Mouse (Mus musculus) heart, embryonic 10.5 days (tissue): Measurements from ENCODE around the gene Unc79. TPM values are rescaled to one million over a fixed set of nuclear protein-coding genes. Genes with fewer than 3 reads are reported as not detected.
A peak's percentile ranks its signal among the peaks of the same experiment; 100 is the strongest.

Source experiments
- DNase-seq: peaks from one replicate; pipeline ENCODE4 v3.0.0-alpha.2; 2017; ENCODE audit warnings: low spot score
- H3K27ac ChIP-seq: fragments of 300-500 bp; sonication (generic); 2 replicates; pipeline ENCODE4 v1.5.1; 2016; ENCODE audit warnings: mild to moderate bottlenecking
- H3K27me3 ChIP-seq: fragments of 300-500 bp; sonication (generic); 2 replicates; pipeline ENCODE4 v1.6.1; 2016; ENCODE audit warnings: mild to moderate bottlenecking; ENCODE audit not compliant: poor library complexity, insufficient read depth, severe bottlenecking
- H3K36me3 ChIP-seq: fragments of 300-500 bp; sonication (generic); 2 replicates; pipeline ENCODE4 v1.6.1; 2016; ENCODE audit warnings: mild to moderate bottlenecking, moderate library complexity
- H3K4me1 ChIP-seq: fragments of 300-500 bp; sonication (generic); 2 replicates; pipeline ENCODE4 v1.6.1; 2016; ENCODE audit warnings: mild to moderate bottlenecking
- H3K4me3 ChIP-seq: fragments of 300-500 bp; sonication (generic); 2 replicates; pipeline ENCODE4 v1.5.1; 2016; ENCODE audit warnings: mild to moderate bottlenecking, moderate library complexity
- H3K9me3 ChIP-seq: fragments of 300-500 bp; sonication (generic); 2 replicates; pipeline ENCODE4 v1.6.1; 2016; ENCODE audit warnings: mild to moderate bottlenecking, moderate library complexity
- WGBS: fragments of 180-500 bp; shearing (Covaris S2); methylation state at CpG from one replicate; pipeline ENCODE4 v1.1.7; 2016; 5-methylcytosine and 5-hydroxymethylcytosine counted together
- polyA plus RNA-seq: library from polyadenylated mRNA; unstranded; fragments of >200 nt; fragmentation: Nextera tagmentation; extraction: Ambion mirVana; gene quantifications from 2 replicates; pipeline ENCODE4 v1.2.1, GENCODE M21; 2016

Unc79 gene
- polyA plus RNA-seq, 1 experiment from 2014 or later = 0.33 TPM

- Histone ChIP-seq H3K9me3 (0 out of 2 replicates have a peak, but pooled peaks cover 2% of the 10 kb centered on the region), H3K36me3 (no peaks in the 10 kb centered on the region), H3K27ac (no peak overlapping the region), H3K4me1 (no peaks in the 10 kb centered on the region), H3K27me3 (no peaks in the 10 kb centered on the region), H3K4me3 (no peak overlapping the region)
- WGBS = 79% methylated on average over 2 of the region's 2 CpGs
- no peak for DNase-seq
Measured at GRCm38 (mm10) chr12:103150247-103150646, 201.6 kb downstream of the Unc79 start.

GRCm38 (mm10) chr12:103154927-103155326 lies 206.3 kb downstream of the Unc79 start:
- H3K4me3 ChIP-seq = no peak overlapping the region
- H3K27ac ChIP-seq = no peak overlapping the region
- DNase-seq = no peak
- WGBS = 70% methylated on average over 2 of the region's 2 CpGs
- H3K9me3 ChIP-seq = 0 out of 2 replicates have a peak, but pooled peaks cover 2% of the 10 kb centered on the region
- no peaks in the 10 kb centered on the region for H3K36me3 ChIP-seq
- no peaks in the 10 kb centered on the region for H3K4me1 ChIP-seq
- peaks cover 8% of the 10 kb centered on the region; the same call in 1 of the 2 replicates for H3K27me3 ChIP-seq

- peaks cover 8% of the 10 kb centered on the region; the same call in 1 of the 2 replicates for H3K27me3 ChIP-seq
- no peaks in the 10 kb centered on the region for H3K4me1 ChIP-seq
- DNase-seq = no peak
- no peaks in the 10 kb centered on the region for H3K36me3 ChIP-seq
- no peak overlapping the region for H3K4me3 ChIP-seq
- H3K27ac ChIP-seq = no peak overlapping the region
- 76% methylated on average over 3 of the region's 3 CpGs for WGBS
- H3K9me3 ChIP-seq = 0 out of 2 replicates have a peak, but pooled peaks cover 2% of the 10 kb centered on the region
Measured at GRCm38 (mm10) chr12:103155406-103155805, 206.7 kb downstream of the Unc79 start.

GRCm38 (mm10) chr12:103157129-103157910 lies 208.7 kb downstream of the Unc79 start:
- Histone ChIP-seq H3K9me3 (0 out of 2 replicates have a peak, but pooled peaks cover 2% of the 10 kb centered on the region), H3K36me3 (no peaks in the 10 kb centered on the region), H3K27me3 (peaks cover 8% of the 10 kb centered on the region; the same call in 1 of the 2 replicates), H3K4me1 (no peaks in the 10 kb centered on the region), H3K27ac (no peak overlapping the region), H3K4me3 (no peak overlapping the region)
- no peak for DNase-seq
- 50% methylated on average over 18 of the region's 18 CpGs for WGBS

GRCm38 (mm10) chr12:103159016-103159415 lies 210.4 kb downstream of the Unc79 start:
- H3K4me1 ChIP-seq = no peaks in the 10 kb centered on the region
- 0 out of 2 replicates have a peak, but pooled peaks cover 2% of the 10 kb centered on the region for H3K9me3 ChIP-seq
- no peak for DNase-seq
- H3K4me3 ChIP-seq = no peak overlapping the region
- no peak overlapping the region for H3K27ac ChIP-seq
- H3K27me3 ChIP-seq = peaks cover 8% of the 10 kb centered on the region; the same call in 1 of the 2 replicates
- WGBS = 56% methylated on average over 8 of the region's 8 CpGs
- no peaks in the 10 kb centered on the region for H3K36me3 ChIP-seq

- Histone ChIP-seq H3K4me3 (no peak overlapping the region), H3K36me3 (no peaks in the 10 kb centered on the region), H3K27ac (no peak overlapping the region), H3K9me3 (no peaks in the 10 kb centered on the region), H3K27me3 (peaks cover 8% of the 10 kb centered on the region; the same call in 1 of the 2 replicates), H3K4me1 (no peaks in the 10 kb centered on the region)
- DNase-seq = no peak
- 94% methylated on average over 4 of the region's 4 CpGs for WGBS
Measured at GRCm38 (mm10) chr12:103160721-103161120, 212.1 kb downstream of the Unc79 start.

GRCm38 (mm10) chr12:103163596-103163995 lies 214.9 kb downstream of the Unc79 start:
- H3K4me1 ChIP-seq = no peaks in the 10 kb centered on the region
- no peaks in the 10 kb centered on the region for H3K36me3 ChIP-seq
- H3K27me3 ChIP-seq = peaks cover 1% of the 10 kb centered on the region; the same call in 1 of the 2 replicates
- no peak for DNase-seq
- 79% methylated on average over 10 of the region's 10 CpGs for WGBS
- H3K27ac ChIP-seq = no peak overlapping the region
- no peak overlapping the region for H3K4me3 ChIP-seq
- no peaks in the 10 kb centered on the region for H3K9me3 ChIP-seq

GRCm38 (mm10) chr12:103164101-103165030 lies 215.7 kb downstream of the Unc79 start:
- no peaks in the 10 kb centered on the region for H3K36me3 ChIP-seq
- H3K27me3 ChIP-seq = no peaks in the 10 kb centered on the region; the same call in 1 of the 2 replicates
- no peaks in the 10 kb centered on the region for H3K4me1 ChIP-seq
- H3K27ac ChIP-seq = no peak overlapping the region
- DNase-seq = no peak
- no peak overlapping the region for H3K4me3 ChIP-seq
- 72% methylated on average over 14 of the region's 14 CpGs for WGBS
- no peaks in the 10 kb centered on the region for H3K9me3 ChIP-seq

- Histone ChIP-seq H3K27me3 (no peaks in the 10 kb centered on the region; the same call in 1 of the 2 replicates), H3K9me3 (no peaks in the 10 kb centered on the region), H3K36me3 (no peaks in the 10 kb centered on the region), H3K27ac (no peak overlapping the region), H3K4me3 (no peak overlapping the region), H3K4me1 (peaks cover 7% of the 10 kb centered on the region)
- 62% methylated on average over 12 of the region's 12 CpGs for WGBS
- no peak for DNase-seq
Measured at GRCm38 (mm10) chr12:103168892-103169291, 220.2 kb downstream of the Unc79 start.

- DNase-seq = no peak
- H3K9me3 ChIP-seq = no peaks in the 10 kb centered on the region
- no peak overlapping the region for H3K4me3 ChIP-seq
- H3K4me1 ChIP-seq = peaks cover 7% of the 10 kb centered on the region
- no peaks in the 10 kb centered on the region for H3K36me3 ChIP-seq
- 16% methylated on average over 7 of the region's 7 CpGs for WGBS
- peaks cover 10% of the 10 kb centered on the region for H3K27me3 ChIP-seq
- no peak overlapping the region for H3K27ac ChIP-seq
Measured at GRCm38 (mm10) chr12:103183057-103183456, 234.4 kb downstream of the Unc79 start.

- 74% methylated on average over 7 of the region's 7 CpGs for WGBS
- no peak for DNase-seq
Measured at GRCm38 (mm10) chr12:103187020-103187419, 238.4 kb downstream of the Unc79 start.

GRCm38 (mm10) chr12:103188223-103188622 lies 239.6 kb downstream of the Unc79 start:
- Histone ChIP-seq H3K9me3 (no peaks in the 10 kb centered on the region), H3K27ac (peak overlapping the region; percentile 42), H3K36me3 (no peaks in the 10 kb centered on the region), H3K4me3 (no peak overlapping the region), H3K27me3 (peaks cover 26% of the 10 kb centered on the region), H3K4me1 (peaks cover 21% of the 10 kb centered on the region)
- no peak for DNase-seq
- WGBS = 38% methylated on average over 8 of the region's 8 CpGs

More at GRCm38 (mm10) chr12:103187020-103187419, 238.4 kb downstream of the Unc79 start:
- Histone ChIP-seq H3K27ac (no peak overlapping the region), H3K9me3 (no peaks in the 10 kb centered on the region), H3K36me3 (no peaks in the 10 kb centered on the region), H3K4me3 (no peak overlapping the region), H3K4me1 (peaks cover 25% of the 10 kb centered on the region), H3K27me3 (peaks cover 14% of the 10 kb centered on the region)
